Mouse (Mus musculus) right cerebral cortex, adult 2 months (tissue): ENCODE measurements around the gene BC030870.

Source experiments
- DNase-seq, 2 experiments: peaks; one replicate each; pipeline ENCODE4 v3.0.0; 2021 to 2022; ENCODE audit warnings: low spot score in 2 of 2

BC030870 gene

GRCm38 (mm10) chr8:65080731-65081130 lies 48.6 kb downstream of the BC030870 start:
- DNase-seq: no peak

- no peak for DNase-seq
Measured at GRCm38 (mm10) chr8:65074733-65075132, 54.6 kb downstream of the BC030870 start, which contains the start of gene Gm10663. TSS of gene Gm10663 (plus strand) at chr8:65075033.

DNA sequence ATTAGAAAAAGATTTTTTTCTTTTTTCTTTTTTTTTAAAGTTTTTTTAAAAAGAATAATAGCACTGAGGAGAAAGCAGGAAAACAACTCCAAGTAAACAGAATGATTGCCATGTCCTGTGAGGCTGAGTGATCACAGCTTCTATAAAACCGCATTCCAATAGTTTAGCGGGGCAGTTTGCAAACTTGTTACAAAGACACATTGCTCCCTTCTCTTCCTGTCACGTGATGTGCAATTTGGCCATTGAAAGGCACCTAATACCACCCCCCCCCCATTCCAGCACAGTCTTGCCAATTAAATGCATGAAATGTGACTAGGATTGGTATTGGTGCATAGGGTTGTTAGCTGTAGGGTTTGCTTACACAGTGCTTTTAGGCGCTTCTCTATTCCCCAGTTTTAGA lies 58.4 kb downstream of the BC030870 start:
- DNase-seq: no peak

DNA sequence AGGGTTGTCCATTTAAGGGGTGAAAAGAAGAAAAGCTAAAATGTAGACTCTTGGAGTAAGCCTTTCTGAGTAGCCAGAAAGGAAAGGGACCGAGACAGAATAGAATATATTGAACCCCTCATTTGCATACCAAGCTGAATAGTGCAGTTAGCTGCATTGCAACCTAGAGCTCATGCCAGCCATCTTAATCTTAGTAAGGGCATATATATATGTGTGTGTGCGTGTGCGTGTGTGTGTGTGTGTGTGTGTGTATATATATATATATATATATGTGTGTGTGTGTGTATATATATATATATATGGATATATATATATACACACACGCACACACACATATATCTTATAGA lies 60.9 kb downstream of the BC030870 start:
- DNase-seq: no peak

- no peak for DNase-seq
Measured at GRCm38 (mm10) chr8:65067694-65068472, 61.5 kb downstream of the BC030870 start.

GRCm38 (mm10) chr8:65067031-65067430 lies 62.3 kb downstream of the BC030870 start:
- DNase-seq: no peak

DNA sequence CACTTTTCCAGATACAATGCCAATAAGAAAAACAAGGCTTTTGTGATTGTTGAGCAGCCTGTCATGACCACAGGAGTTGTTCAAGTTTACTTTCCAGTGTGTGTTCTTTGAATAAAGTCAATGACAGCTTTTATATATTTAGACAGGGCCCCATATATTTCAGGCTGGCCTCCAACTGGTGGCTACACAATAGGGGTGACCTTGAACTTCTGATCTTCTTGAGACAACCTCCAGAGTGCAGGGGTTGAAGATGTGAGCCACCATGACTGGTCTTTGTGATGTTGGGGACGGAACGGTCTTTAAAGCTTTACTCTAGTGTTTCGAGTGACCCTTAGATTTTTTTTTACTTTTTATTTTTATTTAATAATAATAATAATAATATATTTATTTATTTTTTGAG lies 63.7 kb downstream of the BC030870 start:
- no peak for DNase-seq

GRCm38 (mm10) chr8:65064071-65064470 lies 65.3 kb downstream of the BC030870 start:
- DNase-seq: no peak

DNA sequence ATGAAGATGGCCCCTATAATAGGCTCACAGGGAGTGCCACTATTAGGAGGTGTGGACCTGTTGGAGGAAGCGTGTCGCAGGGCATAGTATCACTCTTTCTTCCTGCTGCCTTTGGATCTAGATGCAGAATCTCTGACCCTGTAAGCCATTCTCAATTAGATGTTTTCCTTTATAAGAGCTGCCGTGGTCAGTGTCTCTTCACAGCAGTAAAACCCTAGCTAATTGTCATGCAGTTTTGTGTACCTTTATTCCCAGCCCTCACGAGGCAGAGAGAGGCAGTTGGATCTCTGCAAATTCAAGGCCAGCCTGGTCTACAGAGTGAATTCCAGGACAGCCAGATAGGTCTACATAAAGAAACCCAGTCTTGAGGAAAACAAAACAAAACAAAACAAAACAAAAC lies 67.2 kb downstream of the BC030870 start:
- no peak for DNase-seq

GRCm38 (mm10) chr8:65056722-65057121 lies 72.6 kb downstream of the BC030870 start:
- no peak for DNase-seq

GRCm38 (mm10) chr8:65053968-65054367 lies 75.4 kb downstream of the BC030870 start:
- DNase-seq: no peak

GRCm38 (mm10) chr8:65053554-65053953 lies 75.8 kb downstream of the BC030870 start:
- no peak for DNase-seq

DNA sequence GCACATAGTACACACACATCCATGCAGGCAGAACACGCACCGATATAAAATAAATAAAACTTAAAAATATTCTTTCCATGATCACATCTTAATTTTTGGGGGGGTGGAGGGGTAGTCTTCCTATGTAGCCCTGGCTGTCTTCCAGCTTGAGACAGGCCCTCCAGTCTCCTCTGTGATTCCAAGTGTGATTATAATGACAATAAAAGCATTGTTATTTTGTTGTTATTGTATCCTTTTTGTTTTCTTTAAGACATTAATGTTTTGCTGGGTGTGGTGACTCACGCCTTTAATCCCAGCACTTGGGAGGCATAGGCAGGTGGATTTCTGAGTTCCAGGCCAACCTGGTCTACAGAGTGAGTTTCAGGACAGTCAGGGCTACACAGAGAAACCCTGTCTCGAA lies 81.6 kb downstream of the BC030870 start:
- no peak for DNase-seq

DNA sequence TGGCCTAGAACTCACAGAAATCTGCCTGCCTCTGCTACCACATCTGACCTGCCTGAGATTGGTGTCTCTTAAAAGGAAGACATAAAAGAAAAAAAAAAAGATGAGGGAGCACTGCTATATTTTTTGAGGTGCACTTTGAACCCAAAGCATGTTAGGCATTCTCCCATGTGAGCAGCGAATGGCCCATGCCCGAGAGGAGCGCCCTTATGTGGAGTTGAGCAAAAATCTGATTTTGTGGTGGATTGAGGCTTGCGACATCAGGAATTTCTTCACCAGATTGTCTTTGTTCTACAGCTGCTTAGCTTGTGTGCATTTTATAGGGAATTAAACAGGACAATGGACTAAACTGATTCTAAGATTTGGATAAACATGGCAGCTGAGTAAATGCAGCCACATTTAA lies 82.2 kb downstream of the BC030870 start:
- DNase-seq: no peak

GRCm38 (mm10) chr8:65046565-65046964 lies 82.8 kb downstream of the BC030870 start:
- DNase-seq: no peak

DNA sequence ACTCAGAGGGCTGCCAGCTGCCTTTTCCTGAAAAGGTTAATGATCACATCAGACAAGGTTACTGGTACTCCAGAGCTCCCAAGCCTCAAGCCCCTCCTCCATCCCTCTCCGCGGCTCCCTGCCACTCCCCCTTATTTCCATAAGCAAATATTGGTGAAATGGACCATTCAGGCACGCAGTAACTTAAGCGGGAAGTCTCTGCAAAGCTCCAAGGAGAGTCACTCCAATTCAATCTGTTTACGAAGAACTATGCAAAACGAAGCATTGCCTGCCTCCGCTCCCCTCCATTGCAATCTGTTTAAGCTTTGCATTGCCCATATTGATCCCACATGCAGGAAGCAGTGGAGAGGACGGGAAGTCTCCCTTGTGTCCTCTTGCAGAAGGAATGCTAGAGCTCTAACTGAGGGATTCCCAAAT lies 92.2 kb downstream of the BC030870 start, which contains the start of gene Apela:
Gene Apela, minus strand, starts transcription at position 220 of the 417 bp plus-strand sequence.
- DNase-seq: peak; percentile 2 to 10
